Mouse (Mus musculus) natural killer cell, adult 2 months (primary cell): ENCODE data around the gene Tdp1.

Experiments
- DNase-seq, 2 experiments: peaks; one replicate each; pipeline ENCODE4 v3.0.0; 2022; ENCODE audit warnings: low spot score in 2 of 2

Tdp1 gene

DNA sequence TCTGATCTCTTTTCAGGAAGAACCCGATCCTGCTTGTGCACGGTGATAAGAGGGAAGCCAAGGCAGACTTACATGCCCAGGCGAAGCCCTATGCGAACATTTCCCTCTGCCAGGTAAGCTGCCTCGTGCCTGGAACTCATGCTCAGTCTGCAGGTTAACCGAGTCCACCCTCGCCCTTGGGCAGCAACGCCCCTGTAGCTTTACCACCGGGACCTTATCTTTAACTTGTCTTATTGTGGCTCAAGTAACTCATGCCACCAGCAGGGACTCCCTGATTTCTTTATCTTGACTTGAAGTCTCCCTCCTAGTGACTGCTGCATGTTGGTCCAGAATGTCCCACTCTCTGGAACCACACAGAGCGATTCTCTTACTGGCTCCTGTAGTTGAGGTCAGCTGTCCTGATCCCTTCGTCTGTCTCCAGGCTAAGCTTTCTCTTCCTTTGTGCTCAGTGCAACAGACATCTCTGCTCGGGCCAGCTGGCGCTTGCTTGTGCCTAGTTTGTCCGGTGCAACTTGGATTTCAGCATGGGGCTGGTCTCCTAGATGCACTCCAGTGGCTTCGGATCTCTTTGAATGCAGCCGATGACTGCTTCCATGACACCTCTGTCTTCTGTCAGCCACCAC, 14.0 kb downstream of the Tdp1 start:
- no peak for DNase-seq

DNA sequence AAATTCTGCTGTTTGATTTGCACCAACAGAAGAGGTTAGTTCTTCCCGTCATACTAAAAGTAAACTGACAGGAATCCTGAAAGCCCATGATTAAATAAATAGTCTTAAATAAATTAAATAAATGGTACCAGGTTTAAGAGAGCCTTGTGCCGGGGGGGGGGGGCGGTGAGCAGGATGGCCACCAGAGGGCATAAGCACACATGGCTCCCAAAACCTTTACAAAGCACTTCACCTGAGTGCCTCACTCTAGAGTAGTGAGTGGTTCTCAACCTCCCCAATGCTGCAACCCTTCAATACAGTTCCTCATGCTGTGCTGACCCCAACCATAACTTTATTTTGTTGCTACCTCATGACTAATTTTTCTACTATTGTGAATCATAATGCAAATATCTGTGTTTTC, 15.7 kb downstream of the Tdp1 start:
- DNase-seq = peak in 1 of 2 experiments; percentile 12

DNA sequence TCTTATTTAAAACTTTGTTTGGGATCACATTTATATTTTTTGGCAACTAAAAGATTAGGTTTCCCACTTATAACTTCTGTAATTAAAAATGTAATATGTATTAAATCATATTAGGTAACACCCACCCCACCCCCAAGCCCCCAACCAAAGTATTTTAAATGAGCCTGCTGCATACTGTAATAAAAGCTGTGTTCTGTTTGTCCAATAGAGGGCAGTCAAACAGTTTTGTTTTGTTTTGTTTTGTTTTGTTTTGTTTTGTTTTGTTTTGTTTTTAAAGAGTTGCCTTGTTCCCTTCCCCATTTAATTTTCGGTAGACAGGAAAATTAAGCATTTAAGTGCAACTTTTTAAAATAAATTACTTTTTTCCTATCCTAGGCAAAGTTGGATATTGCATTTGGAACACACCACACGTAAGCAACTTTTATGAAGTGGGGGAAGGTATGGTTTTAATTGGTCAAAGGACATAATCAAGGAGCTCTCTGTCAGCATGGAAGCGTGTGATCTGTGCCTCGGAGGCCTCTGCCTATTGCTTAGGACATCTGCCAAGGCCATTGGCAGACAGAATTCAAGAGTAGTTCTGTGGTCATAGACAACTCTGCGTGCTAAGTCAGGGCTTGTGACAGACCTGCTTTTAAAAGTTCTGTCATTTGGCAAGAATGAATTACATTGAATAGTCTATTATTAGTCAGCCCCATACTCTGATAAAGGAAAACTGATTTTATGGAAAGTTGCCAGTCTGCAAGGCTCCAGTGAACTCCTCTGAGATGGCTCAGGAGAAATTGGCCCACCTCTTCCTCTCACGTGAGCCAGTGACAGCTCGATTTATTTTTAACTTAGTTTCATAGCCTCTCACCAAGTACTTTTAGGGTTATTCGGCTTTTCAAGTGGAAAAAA, 17.9 kb downstream of the Tdp1 start:
- peak in 1 of 2 experiments; percentile 17 for DNase-seq

DNA sequence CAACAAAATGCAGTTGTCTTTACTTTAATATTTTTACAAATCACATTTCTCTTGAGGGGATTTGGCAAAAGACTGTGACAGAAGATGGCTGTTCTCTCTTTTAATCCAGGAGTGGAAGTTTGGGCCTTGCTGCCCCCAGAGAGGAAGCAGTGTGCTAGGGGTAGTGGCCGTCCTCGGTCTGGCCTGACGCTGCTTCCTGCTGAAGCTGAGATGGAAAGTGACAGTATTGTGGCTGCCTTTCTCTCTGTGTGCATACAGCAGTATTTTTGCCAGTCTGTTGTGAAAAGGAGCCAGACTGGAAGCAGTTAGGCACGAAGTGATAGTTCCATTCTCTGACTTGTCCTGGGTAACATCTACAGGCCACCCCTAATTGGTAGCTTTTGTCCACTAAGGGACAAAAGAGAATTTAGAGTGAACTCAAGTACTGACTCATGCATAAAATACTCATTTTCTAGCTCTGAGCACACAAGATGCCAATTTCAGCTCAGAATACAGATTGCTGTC, 18.6 kb downstream of the Tdp1 start:
- DNase-seq = peak in 1 of 2 experiments; percentile 32

DNA sequence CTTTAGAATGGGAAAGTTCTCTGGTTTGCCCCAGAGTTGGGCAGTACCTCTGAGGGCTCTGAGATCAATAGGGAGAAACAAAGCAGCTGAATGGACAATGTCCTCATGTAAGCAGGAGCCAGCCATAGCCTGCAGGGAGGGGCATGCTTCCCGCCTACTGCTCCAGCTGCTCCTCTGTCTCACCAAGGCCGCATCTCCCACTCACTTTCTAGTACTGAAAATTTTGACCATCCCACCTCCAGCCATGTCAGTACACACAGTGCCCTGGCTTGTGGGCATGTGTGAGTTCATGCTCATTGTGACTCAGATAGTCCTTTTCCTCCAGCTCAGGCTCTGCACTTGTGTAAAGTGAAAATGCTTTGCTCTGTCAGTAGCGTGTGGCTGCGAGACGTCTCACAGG, 20.2 kb downstream of the Tdp1 start:
- no peak for DNase-seq

DNA sequence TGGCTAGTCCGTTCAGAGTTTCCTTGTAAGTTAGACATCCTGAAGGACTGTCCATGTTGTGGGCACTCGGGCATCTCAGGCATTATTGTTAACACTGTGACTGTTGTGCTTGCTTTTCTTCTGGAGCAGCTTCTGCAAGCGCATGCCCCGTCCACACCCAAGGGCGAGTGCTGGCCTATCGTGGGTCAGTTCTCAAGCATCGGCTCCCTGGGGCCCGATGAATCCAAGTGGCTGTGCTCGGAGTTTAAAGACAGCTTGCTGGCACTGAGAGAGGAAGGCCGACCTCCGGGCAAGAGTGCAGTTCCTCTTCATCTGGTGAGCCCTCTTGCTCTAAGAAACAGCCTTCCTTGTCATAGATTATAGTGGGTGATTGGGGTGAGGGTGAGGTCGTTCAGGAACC, 27.1 kb downstream of the Tdp1 start:
- DNase-seq = no peak

DNA sequence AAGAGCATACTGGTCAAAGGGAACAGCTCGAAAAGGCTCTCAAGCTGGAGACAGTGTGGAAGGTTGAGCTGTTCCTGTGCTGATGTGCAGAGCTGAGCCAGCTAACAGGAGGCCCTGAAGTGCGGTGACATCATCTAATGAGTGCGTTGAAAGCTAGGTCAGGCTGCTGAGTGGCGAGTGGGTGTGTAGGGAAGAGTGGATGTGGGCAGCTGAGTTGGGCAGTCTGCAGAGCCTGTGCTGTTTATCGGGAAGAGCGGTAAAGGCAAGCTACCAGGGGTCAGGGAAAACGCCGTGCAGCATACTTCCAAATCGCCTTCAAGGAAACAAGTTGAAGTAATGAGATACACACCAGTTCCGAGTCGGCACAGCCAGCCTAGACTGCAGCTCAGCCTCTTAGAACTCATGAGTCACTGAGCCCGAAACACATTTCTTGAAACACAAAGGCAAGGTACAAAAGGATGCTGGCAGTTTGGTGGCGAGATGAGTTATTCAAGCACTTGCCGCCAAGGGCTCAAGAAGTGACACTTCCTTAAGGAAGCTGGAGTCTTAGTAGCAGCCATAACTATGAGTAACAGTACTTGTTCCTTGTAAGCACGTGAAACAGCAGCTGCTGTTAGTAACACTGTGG, 33.6 kb downstream of the Tdp1 start:
- DNase-seq = no peak

DNA sequence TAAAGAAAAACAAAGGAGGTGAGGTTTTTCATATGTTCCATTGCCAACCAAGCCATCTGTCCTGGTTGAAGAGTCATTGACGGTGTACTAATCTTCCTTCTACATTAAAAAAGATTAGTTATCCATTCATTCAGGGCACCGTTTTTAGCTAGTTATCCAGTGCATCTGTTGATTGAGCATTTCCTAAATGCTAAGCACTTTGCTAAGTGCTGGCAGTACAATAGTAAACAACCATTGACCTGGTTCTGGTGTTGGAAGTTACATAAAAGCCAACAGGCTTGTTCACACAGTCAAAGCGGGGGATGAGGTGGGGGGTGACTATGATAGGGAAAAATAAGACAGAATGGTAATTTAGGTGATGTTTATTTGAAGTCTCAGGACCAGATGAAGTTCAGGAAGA, 35.3 kb downstream of the Tdp1 start:
- no peak for DNase-seq

DNA sequence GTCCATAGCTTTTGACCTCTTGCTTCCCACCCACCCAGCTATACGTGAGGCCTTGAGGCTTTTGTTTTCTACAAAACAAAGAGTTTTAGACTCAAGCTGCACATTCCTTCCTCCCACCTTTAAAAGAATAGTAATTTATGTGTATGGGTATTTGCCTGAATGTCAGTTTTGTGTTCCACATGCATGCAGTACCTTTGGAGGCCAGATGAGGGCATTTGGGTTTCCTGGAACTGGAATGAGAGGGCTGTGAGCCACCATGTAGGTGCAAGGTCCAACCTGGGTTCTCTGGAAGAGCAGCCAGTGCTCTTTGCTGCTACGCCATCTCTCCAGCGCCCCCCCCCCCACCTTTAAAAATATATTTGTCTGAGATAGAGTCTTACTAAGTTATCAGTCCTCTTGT, 36.7 kb downstream of the Tdp1 start:
- DNase-seq = no peak

DNA sequence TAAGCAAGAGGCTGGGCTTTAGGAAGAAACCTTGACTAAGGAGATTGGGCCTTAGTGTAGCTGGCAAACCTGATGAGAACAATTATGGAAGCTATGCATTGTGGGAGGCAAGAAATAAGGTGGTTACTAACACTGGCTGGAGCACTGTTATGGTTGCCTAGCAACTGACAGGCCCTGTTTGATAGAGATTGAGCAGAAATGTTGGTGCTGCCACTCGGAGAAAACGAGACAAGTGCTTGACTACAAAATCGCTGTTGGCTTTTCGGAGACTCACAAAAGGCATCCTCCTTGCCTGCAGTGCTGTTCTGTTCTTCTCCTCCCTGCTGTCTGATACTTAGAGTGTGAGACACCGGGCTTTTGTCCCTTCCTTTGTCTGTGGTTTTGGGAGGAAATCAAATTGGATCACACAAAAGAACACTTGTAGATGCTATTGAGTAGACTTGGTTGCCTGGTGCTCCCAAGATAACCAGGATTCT, 38.9 kb downstream of the Tdp1 start:
- DNase-seq = no peak

DNA sequence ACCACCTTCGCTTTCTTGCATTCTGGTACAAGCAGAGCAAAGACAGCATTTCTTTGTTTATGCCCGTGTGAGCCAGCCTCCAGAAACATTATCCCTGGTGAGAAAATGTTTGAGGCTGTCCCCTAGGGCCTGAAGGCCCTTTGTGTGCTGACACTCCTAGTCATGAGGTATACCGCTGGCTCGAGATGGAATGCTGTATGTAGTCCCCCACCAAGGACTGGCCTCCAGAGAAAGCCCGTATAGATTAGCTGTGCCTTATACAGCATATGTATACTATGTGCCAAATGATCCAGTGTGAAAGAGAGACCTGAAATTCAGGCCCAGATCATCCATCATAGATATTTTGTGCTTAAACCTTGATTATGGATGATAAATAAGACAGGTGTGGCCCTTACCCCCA, 39.4 kb downstream of the Tdp1 start:
- no peak for DNase-seq

DNA sequence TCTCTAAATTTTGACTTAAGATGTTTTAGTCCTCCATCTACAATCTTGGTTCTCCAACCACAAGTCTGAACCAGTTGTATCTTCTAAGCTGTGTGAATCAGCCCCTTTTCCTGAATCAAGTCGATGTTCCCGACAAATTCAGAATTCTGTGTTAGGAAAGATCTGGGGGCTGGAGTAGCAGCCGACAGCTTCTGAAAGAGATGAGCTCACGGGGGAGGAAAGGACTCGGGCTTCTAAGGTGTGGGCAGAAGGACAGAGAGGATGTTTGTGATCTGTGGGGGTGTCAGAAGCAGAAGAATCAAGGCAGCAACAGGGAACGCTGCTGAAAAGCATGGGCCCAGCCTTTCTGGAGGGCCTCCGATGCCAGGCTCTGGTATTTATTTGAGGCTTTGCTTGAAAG, 44.0 kb downstream of the Tdp1 start:
- no peak for DNase-seq

DNA sequence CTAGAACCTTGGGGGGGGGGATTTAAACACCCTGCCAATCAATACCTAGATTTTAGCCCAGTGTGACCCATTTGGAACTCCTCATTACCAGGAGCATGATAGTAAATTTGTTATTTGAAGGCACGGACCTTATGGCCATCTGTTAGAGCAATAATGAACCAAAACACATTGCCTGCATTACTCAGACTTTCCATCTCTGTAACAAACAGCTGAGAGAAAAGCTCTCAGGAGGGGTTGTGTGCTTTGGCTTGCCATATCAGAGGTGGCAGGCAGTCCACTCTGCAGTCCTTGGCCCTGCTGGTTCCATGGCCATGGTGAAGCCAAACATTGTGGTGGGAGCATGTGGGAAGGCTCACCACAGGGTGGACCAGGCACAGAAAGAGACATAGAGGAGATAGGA, 44.8 kb downstream of the Tdp1 start:
- no peak for DNase-seq

DNA sequence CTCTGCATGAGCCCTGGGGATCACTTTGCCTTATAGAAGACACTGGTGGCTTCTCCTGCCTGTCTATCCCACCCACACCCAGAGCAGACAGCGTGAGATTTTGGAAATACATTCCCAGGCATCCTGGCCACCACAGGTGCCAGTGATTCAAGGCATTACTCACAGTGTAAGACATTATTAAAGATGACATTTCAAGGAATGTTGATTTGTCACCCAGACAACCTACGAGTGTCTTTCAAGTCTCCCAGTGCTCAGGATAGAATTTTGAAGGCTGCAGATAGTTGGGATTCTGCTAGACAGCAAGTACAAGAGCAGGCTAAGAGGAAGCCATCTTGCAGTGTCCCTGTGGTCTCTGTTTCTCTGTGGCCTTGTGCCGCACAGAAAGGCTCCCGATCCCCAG, 47.9 kb downstream of the Tdp1 start:
- DNase-seq = no peak

DNA sequence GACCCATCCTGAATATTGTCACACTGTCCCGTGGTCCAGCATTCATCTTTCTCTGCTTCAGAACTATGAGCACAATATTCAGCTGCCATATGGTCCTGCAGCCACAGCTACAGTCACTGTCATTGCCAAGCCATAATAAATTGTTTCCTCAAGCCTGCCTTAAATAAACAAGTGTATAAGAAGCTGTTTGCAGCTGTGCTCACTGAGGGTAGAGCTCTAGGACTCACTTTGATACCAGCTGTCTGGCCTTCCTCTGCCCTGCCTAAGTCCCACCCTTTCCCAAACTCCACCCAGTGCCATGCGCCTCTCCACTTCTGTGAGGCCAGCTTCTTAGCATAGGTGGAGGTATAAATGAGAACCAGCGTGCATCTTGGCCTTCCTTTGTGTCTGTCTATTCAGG, 49.3 kb downstream of the Tdp1 start:
- DNase-seq = no peak

DNA sequence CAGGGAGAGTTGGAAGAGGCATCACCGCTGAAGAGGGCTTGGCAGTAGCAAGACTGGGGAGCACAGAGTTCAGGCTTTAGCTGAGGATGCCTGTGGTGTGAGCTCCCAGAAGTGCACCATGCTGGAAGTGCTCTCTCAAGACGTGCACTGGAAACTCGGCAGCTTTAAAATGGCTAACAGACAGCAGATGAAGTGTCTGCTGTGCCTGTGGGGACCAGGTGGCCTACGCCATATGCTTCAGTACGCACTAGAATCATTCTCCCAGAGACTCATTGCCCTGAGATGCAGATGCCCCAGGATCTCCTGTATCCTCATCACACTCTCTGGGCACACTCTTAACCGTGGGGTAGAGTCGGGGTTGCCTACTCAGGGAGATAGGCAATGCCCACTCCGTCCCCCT, 51.1 kb downstream of the Tdp1 start:
- no peak for DNase-seq

DNA sequence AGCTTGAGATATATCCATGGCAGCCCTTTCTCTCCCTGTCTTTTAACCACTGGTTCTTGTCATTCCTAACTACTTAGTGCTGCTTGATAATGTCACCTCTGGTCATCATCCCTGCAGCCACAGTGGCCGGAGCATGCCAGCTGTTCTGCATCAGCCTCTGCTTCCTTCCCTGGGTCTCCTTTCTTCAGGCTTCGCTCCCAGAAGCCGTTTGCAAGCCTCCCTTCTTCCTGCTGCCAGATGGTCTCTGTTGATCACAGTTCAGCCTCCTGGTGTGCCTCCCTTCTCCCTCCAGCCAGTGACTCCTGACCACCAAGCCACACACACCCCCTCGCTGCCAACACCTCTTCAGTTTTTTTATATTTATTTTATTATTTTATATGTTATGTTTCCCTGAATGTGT, 54.2 kb downstream of the Tdp1 start:
- no peak for DNase-seq

DNA sequence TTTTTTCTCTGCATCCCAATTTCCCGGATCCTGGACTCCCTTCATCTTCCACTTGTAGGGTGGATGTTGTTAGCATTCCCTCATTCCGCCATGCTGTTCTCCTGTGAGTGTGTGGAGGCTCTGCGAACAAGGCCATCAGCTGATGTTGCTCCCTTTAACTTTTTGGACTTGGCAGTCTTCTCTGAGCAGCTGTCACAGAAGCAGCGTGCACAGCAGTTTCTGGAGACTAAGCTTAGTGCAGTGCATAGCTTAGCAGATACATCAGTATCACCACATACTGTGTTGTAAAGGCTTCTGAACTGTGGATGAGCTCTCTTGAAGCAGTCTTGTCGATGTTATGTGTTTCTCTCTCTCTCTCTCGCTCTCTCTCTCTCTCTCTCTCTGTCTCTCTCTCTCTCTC, 54.9 kb downstream of the Tdp1 start:
- DNase-seq = no peak

DNA sequence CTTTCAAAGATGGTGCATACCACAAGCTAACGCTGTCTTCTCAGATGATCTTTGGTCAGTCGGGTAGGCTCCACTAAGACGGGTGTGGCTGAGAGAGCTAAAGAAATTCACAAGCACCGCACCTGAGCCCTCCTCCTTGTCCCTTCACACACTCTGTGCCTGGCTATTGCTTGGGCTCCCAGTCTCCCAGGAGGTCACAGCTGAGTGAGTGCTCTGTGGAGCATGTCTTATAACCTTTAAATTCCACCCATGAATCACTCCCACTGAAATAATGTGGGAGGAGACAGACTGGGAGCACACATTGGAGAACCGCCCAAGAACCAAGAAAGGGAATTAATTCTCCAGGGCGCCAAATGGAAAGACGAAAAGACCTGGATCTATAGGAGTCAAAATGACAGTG, 56.4 kb downstream of the Tdp1 start:
- DNase-seq = no peak

DNA sequence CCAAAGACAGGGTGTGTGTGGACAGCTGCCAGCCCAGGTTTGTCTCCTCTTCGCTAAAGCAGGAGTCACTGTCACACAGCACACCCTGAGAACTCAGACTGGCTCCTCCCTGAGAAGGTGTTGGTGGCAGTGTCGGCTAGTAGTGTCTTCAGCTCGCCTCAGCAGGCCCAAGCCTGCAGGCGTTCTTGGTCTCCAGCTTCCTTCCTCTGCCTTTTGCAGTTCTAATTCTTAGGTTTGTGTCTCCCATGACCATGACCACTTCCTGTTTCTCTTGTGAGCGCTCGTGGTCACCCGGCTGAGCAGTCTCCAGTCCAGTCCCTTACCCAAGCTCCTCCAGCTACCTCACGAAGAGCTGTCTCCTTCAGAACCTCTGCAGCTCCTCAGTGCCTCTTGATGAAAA, 58.1 kb downstream of the Tdp1 start:
- DNase-seq = peak; percentile 74 to 86

DNA sequence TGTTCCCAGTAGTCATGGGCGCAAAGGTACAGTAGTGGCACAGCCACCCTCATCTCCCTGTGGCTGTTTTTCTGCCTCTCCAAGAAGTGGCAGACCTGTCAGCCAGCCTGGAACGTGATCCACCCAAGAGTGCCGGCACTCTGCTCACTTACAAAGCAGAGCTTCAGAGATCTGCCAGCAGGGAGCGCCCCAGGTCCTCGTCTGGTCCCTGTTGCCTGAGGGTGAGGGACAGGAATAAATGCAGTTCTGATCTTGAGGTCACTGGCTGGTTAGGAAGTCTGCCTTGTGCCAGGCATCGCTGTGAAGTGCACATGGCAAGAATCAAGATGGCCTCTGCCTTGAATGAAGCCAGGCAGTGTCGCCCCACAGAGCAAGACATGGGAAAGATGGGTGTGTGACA, 68.6 kb downstream of the Tdp1 start:
- peak in 1 of 2 experiments; percentile 59 for DNase-seq

DNA sequence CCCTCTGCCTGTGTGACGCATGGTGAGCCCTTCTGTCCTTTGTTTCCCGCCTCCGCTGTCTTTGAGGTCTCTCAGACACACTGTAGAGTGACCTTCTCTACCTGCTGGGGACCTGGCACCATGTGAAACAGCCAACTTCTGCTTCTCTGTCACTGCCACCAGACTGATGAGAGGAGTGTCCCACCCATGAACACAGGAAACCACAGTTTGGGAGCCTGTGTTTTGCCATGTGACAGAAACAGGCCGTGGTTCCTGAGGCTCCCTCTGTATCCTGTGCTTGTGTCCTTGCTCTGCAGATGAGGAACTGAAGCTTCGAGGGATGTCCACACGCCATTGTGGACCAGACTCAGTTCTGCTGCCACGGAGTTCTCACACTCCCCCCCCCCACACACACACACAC, 72.1 kb downstream of the Tdp1 start:
- DNase-seq = peak in 1 of 2 experiments; percentile 56
